Mouse (Mus musculus): ENCODE data around the gene Gucy1a1. TPM values are rescaled to one million over a fixed set of nuclear protein-coding genes. Genes with fewer than 3 reads are reported as not detected.
"Not testable (repeated sequence)": the region's sequence is repeated elsewhere in the genome, so short reads cannot be mapped to it uniquely, and the experiment has no call there.

Gucy1a1 gene
- 10 to 100 TPM; 76.2 to 82.2 TPM for total RNA-seq (2021)
- long read RNA-seq, experiment 1, full-length matches to known transcripts = 64 of 71 reads
- long read RNA-seq, experiment 1, partial matches to known transcripts = 2 of 71 reads
- long read RNA-seq, experiment 1, other reads (novel, unspliced or antisense) = 5 of 71 reads
- long read RNA-seq, experiment 2, full-length matches to known transcripts = 48 of 51 reads
- long read RNA-seq, experiment 2, partial matches to known transcripts = 1 of 51 reads
- long read RNA-seq, experiment 2, other reads (novel, unspliced or antisense) = 2 of 51 reads

DNA sequence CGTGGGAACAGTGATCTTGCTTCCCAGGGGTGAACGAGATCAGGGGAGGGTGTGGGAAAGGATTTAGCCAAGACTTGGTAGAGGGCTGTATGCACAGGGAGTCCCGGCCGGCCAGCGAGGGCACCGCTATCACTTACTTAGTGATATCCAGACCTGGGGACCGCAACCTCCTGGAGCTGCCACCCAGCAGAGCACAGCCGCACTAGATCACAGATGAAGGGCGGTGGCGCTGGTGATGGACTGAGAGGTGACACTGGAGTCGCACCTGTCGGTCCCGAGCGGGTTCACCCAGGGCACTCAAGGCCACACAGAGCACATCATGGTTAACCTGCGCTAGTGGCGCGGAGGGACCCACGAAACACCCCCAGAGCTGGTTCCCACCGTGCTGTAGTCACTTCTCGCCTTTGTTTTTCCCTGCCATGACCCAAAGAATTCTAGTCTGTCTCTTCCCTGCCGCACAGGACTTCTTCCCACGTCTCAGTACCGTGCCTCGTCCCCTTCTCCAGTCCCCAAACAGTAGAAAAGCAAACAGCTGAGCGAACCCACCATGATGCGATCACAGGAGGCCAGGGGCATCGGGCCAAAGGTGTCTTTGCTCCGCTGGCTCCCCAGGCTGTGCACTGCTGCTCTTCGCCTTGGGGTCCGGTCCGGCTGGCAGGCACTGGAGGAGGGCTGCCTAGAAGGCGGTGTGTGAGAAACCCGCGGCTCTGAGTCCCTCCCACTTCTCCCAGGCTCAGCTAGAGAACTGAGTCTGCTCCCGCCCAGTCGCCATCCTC, at the start of gene Gucy1a1:
TSS of gene Gucy1a1 (minus strand) at position 664 of the 776 bp plus-strand sequence.
- intact Hi-C loops (cut with DNase I) = loop anchor here (2.0 kb wide), 4 partner anchors 33 to 189 kb away; partner anchors contain the start of gene Gucy1b1
- Histone ChIP-seq H3K4me3 (peak within 1 kb of the TSS; percentile 71), H3K27ac (peak within 1 kb of the TSS; percentile 88)
- DNase-seq (ENCODE audit: extremely low spot score in 1 of 2, low spot score in 2 of 2) = peak; percentile 60
- no peak for TF ChIP-seq CTCF (IDR thresholded peaks at IDR 0.05)

DNA sequence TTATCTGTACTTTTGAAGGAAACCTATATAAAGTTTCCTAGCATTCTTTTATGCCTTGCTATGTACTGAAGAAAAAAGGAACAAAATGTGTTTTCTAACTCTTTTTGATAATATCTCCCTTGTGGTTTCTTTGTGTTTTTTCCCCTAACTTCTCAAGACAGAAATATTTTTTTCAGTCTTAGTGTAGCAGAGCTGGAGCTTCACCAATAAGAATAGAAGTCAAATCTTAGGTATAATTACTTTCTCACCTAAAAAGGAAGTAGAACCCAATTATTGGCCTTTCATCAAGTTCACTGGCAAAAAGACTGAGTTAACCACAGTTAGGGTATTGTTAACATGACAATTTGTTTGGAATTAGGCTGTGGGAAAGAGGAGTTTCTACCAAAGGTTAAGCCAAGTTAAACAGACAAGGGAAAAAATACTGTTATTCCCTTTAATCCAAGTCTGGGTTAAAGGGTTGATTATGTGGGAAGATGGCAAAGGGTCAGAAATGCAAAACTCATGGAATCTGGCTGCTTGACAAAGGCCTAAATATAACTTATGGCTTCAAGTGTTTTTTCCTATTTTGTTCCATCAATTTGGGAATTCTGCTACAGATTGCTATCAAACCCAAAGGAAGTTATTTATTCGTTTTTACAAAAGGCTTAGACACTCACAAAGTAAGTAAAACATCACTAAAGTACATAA, 46.1 kb upstream of the Gucy1a1 start:
- Histone ChIP-seq H3K4me3 (no peak overlapping the region), H3K27ac (no peak overlapping the region)
- intact Hi-C loops (cut with DNase I) = loop anchor here (5.0 kb wide), 2 partner anchors 126 to 144 kb away; no protein-coding TSS in a partner anchor
- TF ChIP-seq CTCF (IDR thresholded peaks at IDR 0.05) = no peak
- DNase-seq (ENCODE audit: extremely low spot score in 1 of 2, low spot score in 2 of 2) = no peak

- Histone ChIP-seq H3K4me3 (no peak overlapping the region), H3K27ac (no peak overlapping the region)
- TF ChIP-seq CTCF (IDR thresholded peaks at IDR 0.05) = no peak
- intact Hi-C loops (cut with DNase I) = no loop called here
- DNase-seq (ENCODE audit: extremely low spot score in 1 of 2, low spot score in 2 of 2) = peak in 1 of 2 experiments; percentile 15
These were observed 40.0 kb upstream of the Gucy1a1 start for GRCm38 (mm10) chr3:82185626-82186025.

DNA sequence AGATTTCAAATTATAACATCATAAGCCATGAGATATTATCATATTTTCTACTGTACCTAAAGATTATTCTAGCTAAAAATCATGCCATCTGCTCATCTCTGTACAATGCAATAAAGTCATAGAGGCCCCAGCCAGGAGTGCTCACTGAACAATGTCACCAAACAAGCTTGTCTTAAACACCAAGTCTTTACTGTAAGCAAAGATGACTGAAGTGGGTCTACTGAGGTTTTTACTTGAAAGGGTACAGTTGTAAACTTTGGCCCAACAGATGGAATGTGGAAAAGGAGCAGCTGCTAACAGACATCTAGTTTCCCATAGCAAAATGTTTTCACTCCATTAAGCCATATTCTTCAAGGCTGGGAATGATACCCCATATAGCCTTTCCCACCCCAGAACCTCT, 35.9 kb upstream of the Gucy1a1 start:
- DNase-seq (ENCODE audit: extremely low spot score in 1 of 2, low spot score in 2 of 2) = no peak
- H3K27ac ChIP-seq = no peak overlapping the region
- TF ChIP-seq CTCF (IDR thresholded peaks at IDR 0.05) = no peak
- intact Hi-C loops (cut with DNase I) = no loop called here
- no peak overlapping the region for H3K4me3 ChIP-seq

DNA sequence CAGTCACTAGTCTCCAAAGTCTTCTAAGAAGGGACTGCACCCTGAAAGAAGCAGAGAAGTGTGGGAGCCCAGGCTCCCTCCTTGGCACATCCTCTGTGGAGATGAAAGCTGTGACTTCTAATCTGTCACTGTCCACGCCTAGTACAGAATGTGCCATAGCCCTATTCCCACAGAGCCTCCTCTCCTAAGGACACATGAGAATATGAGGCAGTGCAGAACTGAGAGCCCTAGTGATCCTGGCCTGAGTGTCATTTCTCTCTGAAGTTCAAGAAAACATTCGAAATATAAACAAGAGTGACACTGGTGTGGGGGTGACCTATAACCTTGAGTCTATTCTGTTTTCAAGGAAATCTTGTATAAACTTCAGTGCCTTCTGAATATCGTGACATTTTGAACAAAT, 34.7 kb upstream of the Gucy1a1 start:
- intact Hi-C loops (cut with DNase I) = no loop called here
- no peak for DNase-seq (ENCODE audit: extremely low spot score in 1 of 2, low spot score in 2 of 2)
- TF ChIP-seq CTCF (IDR thresholded peaks at IDR 0.05) = no peak
- no peak overlapping the region for H3K27ac ChIP-seq
- H3K4me3 ChIP-seq = no peak overlapping the region

DNA sequence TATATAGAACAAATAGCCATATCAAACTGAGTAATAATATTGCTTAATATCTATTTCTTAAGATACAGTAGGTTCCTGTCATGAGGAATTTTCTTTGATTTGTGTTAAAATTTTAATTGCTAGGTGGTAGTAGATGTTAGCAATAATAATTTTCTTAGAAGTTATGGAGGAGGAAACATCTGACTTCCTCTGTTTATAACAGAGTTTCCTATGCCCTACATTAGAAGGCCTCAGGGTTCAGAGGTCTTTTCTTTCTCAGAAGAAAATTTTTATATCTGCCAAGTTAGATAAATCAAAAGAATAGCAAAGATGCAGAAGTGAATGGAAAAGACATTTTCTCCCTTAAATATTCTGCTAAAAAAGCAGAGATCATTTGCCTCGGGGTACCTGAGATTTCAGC, 29.9 kb upstream of the Gucy1a1 start:
- Histone ChIP-seq H3K27ac (no peak overlapping the region), H3K4me3 (no peak overlapping the region)
- no peak for DNase-seq (ENCODE audit: extremely low spot score in 1 of 2, low spot score in 2 of 2)
- intact Hi-C loops (cut with DNase I) = no loop called here
- no peak for TF ChIP-seq CTCF (IDR thresholded peaks at IDR 0.05)

GRCm38 (mm10) chr3:82167064-82167463, 21.5 kb upstream of the Gucy1a1 start:
- Histone ChIP-seq H3K4me3 (no peak overlapping the region), H3K27ac (no peak overlapping the region)
- no peak for DNase-seq (ENCODE audit: extremely low spot score in 1 of 2, low spot score in 2 of 2)
- intact Hi-C loops (cut with DNase I) = no loop called here
- TF ChIP-seq CTCF (IDR thresholded peaks at IDR 0.05) = no peak

GRCm38 (mm10) chr3:82165937-82166336, 20.3 kb upstream of the Gucy1a1 start:
- no peak for TF ChIP-seq CTCF (IDR thresholded peaks at IDR 0.05)
- DNase-seq (ENCODE audit: extremely low spot score in 1 of 2, low spot score in 2 of 2) = no peak
- no peak overlapping the region for H3K4me3 ChIP-seq
- no peak overlapping the region for H3K27ac ChIP-seq
- intact Hi-C loops (cut with DNase I) = no loop called here

GRCm38 (mm10) chr3:82162992-82163391, 17.4 kb upstream of the Gucy1a1 start:
- H3K27ac ChIP-seq; DNase-seq (ENCODE audit: extremely low spot score in 1 of 2, low spot score in 2 of 2); H3K4me3 ChIP-seq; intact Hi-C loops (cut with DNase I): not testable (repeated sequence)

DNA sequence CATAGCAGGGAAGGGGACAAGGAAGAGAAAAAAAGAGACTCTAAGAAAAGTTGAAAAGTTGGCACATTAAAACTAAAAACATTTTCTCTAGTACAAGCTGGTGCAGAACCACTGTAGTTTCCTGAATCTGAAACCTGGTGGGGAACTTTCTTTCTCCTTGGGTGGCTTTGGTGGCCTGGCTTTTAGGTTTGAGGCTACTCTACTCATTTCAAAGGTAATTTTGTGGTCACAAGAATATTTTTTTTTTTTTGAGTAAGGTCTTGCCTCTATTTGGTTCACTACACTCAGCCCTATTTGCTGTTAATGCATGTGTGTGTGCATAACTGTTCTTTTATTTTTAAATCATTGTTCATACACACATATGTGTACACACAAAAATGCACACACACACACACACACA, 389 bp upstream of the Gucy1a1 start:
- no peak overlapping the region for H3K27ac ChIP-seq
- intact Hi-C loops (cut with DNase I) = loop anchor here (2.0 kb wide), 4 partner anchors 33 to 189 kb away; partner anchors contain the start of gene Gucy1b1
- TF ChIP-seq CTCF (IDR thresholded peaks at IDR 0.05) = no peak
- no peak for DNase-seq (ENCODE audit: extremely low spot score in 1 of 2, low spot score in 2 of 2)
- no peak overlapping the region for H3K4me3 ChIP-seq

DNA sequence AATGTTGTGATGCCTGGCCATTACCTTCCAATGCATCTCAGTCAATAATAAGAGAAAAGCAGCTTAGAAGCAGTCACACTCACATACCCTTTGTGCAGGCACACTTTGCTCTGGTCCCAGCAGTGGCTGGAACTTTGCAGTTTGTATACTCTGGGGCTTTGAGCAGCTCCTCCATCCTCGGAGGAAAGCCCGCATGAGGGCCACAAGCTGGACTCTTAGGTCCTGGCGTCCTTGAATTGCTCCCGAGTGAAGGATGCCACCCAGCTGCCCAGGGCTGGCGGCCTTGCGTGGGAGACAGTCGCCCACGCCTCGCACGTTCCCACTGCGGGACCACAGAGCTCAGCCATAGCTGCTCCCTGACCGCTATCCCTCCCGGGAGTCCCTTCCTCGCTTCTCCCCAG, 864 bp downstream of the Gucy1a1 start:
- peak overlapping the region; percentile 71 for H3K4me3 ChIP-seq
- H3K27ac ChIP-seq = peak overlapping the region; percentile 88
- peak in 1 of 2 experiments; percentile 31 for DNase-seq (ENCODE audit: extremely low spot score in 1 of 2, low spot score in 2 of 2)
- intact Hi-C loops (cut with DNase I) = loop anchor here (2.0 to 5.0 kb wide), 5 partner anchors 32 to 190 kb away; partner anchors contain the start of gene Gucy1b1
- no peak for TF ChIP-seq CTCF (IDR thresholded peaks at IDR 0.05)

GRCm38 (mm10) chr3:82140781-82141180, 4.8 kb downstream of the Gucy1a1 start:
- DNase-seq (ENCODE audit: extremely low spot score in 1 of 2, low spot score in 2 of 2) = no peak
- no peak overlapping the region for H3K4me3 ChIP-seq
- intact Hi-C loops (cut with DNase I) = loop anchor here (5.0 kb wide), 1 partner anchor 93 kb away; no protein-coding TSS in a partner anchor
- no peak overlapping the region for H3K27ac ChIP-seq
- TF ChIP-seq CTCF (IDR thresholded peaks at IDR 0.05) = no peak
